Mouse (Mus musculus): ENCODE measurements around the gene Vamp1.

- no peak for TF ChIP-seq POLR2A (IDR thresholded peaks at IDR 0.05; ENCODE audit: borderline replicate concordance, control insufficient read depth, low read depth, low read length)
- no peak for TF ChIP-seq CTCF (IDR thresholded peaks at IDR 0.05; ENCODE audit: control insufficient read depth, insufficient read depth, low read length)
Measured at GRCm38 (mm10) chr6:125238396-125238795, 23.0 kb downstream of the Vamp1 start.
